Mouse (Mus musculus) frontal cortex, postnatal 36 days (tissue): ENCODE measurements around the gene Herc3.
"Not testable (repeated sequence)": the region's sequence is repeated elsewhere in the genome, so short reads cannot be mapped to it uniquely, and the experiment has no call there.

ENCODE experiments used
- DNase-seq, 2 experiments: peaks; one replicate each; pipeline ENCODE4 v3.0.0; 2022; ENCODE audit warnings: low spot score in 2 of 2

The Herc3 gene

DNA sequence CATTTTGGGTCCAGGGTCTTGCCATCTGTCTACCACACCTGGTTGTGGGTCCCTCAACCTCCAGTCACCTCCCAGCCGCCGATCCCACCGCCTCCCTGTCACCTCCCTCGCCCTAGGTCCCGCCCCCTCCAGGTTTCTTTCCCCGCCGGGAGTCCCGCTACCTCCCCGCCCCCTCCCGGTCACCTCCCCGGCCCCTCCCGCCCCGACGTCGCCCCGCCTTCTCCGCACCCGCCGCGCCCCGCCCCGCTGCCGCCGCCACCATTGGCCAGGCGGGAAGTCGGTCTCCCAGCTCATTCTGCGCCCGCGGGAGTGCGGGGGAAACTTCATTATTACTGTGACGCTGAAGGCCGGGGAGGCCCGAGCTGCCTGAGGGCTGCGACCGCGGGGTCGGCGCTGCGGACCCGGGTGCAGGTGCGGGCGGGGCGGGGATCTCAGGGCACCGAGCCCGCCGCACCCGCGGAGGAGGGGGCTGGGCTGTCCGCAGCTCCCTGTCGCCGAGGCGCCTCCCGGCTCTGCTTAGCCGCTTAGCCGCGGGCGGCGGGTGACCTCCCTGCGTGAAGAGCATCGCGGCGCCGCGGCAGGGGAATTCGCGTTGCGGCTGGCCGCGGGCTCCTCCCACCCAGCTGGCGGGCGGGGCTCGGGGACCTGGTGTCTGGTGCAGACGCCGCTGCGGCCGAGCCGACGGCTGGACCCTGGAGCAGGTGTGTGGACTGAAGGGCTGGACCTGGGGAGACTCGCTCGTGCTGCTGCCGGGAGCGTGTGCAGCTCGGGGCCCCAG, at the start of gene Herc3:
Gene Herc3 (plus strand): TSS at position 234 of the 778 bp plus-strand sequence.
- DNase-seq, result peak; percentile 79 to 82

DNA sequence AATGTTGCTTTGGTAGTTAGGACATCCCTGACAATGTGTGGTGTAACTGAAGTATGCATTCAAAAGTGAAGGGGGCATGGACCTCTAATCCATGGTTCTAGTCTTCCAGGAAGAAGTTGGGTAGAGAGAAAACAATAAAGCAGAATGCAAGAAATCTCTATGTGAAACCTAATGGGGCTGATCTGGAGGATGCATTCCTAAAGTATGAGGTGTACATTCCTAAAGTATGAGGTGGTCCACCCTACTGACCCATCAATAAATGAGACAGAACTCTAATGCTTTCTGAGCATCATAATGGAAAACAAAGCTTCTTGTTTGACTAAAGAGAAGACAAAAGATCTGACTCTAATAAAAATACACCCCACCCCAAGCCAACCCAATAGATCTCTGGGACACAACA, 29.9 kb upstream of the Herc3 start:
- DNase-seq, result no peak

DNA sequence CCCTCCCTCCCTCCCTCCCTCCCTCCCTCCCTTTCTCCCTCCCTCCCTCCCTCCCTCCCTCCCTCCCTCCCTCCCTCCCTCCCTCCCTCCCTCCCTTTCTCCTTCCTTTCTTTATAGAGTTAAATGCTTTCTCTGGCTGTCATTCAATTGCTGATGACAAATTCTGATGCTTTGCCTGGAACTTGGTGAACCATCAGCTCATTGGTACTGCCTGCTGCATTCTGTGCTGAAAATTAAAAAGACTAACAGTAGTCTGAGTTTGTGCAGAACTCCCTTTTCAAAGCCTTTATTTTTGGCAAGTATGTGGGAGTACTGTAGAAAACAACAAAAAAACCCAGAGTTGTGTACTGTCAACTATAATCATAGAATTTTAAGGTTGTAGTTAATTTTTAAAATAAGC, 16.9 kb upstream of the Herc3 start:
- DNase-seq, result no peak

DNA sequence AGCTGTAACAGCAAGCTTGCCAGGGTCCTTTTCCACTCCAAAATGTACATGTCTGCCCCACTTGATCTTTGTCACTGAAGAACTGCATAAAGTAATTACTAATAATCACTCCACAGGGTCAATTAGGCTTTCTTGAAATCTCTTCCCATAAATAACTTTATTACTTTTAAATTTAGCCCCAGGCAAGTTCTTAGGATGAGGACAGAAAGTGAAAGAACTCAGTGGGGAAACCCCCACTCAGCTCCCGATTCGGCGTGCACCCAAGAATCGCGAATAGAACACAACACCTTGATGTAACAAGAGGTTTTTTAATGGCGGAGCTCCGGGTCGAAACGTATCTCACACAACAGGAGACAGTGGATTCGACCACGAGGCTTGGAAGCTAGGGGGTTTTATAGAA, 14.2 kb upstream of the Herc3 start:
- DNase-seq, result not testable (repeated sequence)

DNA sequence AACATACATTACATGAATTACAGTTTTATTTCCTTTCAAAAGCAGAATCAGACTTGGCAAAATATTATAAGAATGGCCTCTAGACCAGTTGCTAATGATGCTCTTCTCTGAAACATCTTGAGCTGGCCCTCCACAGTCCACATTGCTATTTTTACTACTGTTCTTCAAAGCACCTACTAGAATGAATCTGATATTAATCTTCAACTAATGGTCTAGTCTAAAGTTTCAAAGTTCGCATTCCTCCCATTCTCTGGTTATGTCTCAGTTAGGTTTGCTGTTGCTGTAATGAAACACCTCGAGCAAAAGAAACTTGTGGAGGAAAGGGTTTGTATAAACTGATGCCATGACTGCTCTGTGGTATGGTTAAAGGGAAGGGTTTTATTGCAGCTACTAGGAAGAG, 5.6 kb upstream of the Herc3 start:
- DNase-seq, result no peak

DNA sequence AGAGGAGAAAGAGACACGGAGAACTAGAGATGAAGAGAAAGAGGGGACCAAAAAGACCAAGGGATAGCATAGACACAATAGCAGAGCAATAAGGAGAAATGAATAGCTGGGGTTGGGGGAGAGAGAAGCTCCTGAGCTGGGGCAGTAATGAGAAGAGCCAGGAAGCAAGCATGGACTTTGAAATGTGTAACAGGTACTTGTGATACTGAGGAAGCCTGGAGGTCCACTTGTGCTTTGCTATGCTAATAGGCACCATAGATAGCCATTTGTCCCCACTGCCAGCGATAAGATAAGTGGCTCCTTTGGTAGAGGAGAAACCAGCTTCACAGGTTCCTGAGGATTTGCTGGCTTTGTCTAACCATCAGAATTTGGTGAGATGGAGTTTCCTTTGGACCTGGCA, 5.2 kb upstream of the Herc3 start:
- no peak for DNase-seq

DNA sequence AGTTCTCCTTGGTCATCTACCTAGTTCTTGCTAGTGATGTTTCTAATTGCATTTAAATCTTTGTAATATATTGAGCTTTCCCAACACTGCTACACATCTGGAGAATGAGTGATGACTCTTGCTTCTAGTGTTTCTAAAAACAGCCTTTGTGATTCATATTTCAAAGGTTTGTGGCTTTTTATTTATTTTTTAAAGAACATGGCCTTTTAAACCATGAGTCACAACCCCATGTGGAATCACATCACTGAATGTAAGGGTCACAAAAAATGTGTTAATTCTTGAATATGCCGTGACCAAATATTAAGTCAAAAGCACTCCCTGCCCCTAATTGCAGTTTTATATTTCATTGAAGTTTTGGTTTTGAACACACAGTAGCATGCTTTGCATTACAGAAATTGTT, 2.7 kb upstream of the Herc3 start:
- DNase-seq, result no peak

DNA sequence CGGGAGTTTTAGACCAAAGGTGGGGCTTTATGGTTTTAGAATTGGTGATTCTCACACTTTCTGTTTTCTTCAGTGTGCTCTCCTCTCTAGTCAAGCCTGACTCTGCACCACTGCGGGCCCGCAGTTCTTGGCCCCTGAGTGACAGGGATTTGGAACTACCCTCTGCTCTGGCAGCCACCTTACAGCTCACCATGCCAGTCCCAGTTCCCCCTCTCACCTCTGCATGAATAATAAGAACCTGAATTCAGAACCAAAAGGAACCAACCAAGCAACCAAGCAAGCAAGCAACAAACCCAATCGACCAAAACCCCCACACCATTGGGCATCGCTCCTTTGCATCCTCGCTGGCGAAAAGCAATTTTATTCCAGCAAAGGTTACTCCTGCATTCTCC, 429 bp upstream of the Herc3 start:
- no peak for DNase-seq

DNA sequence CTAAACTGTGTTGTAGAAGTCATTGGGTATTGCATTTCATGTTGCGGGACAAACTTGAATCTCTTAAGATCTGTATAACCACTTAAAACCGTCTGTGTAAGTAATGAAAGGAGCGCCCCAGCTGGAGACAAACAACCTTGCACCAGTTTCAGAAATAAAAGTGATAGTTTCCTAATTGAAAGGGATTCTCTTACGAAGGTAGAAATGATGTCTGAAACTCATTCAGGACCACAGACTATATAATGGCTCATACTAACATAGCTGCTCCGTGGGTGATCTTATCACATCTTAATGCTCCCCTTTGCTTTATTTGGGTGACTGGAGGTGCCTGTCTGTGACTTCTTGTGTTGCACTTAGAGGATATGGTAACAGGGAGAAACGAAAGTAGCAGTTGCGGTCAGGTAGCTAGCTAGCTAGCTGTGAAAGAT, 1.3 kb downstream of the Herc3 start:
- DNase-seq, result peak in 1 of 2 experiments; percentile 59

DNA sequence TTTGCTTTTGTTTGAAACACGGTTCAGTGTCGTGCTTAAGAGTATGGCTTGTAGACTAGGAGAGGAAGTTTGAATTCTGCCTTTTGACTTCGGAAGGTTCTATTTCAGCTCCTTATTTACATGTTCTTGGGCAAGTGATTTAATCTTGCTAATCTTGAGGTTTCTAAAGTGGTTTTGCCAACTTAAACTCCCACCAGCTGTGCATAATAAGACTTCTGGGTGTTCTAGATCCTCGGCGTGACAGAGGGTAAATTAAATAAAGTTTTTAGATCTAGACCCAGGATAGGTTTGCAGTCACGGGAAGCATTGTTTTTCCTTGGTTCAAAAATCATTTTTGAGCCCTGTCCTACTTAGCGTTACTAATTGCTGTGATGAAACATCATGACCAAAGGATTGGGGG, 3.2 kb downstream of the Herc3 start:
- peak in 1 of 2 experiments; percentile 58 for DNase-seq

DNA sequence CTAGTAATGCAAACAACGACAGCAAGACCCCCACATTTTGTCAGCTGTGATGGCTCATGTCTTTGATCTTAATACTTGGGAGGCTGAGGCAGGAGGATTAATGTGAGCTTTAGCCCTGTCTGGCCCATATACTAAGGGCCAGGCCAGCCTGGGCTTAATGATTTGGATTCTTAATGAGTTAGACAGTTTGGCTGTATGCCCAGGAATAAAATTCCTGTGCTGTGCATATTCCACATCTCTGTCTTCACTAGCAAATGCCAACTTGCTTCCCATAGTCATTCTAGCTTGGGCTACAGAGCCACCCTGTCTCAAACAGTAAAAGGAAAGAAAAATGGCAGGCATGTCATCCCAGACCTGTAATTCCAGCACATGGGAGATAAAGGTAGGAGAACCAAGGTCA, 4.3 kb downstream of the Herc3 start:
- no peak for DNase-seq

DNA sequence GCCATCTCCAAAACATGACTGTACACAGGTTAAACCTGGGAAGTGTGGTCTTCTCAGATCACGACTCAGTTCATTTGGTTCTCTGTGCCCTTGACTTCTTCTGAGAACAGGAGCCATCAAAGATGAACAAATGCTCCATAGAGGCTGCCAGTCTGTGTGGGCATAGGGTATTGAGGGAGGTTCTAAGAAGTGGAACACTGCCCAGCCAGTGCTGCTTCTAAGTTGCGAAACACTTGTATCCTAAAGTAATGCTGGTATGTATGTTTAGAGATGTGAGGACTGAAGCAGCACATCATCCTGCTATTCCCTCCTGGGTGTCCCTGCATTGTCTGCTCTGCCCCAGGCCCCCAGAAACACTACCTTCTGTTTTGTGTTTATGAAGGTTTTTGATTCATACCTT, 5.2 kb downstream of the Herc3 start:
- no peak for DNase-seq

DNA sequence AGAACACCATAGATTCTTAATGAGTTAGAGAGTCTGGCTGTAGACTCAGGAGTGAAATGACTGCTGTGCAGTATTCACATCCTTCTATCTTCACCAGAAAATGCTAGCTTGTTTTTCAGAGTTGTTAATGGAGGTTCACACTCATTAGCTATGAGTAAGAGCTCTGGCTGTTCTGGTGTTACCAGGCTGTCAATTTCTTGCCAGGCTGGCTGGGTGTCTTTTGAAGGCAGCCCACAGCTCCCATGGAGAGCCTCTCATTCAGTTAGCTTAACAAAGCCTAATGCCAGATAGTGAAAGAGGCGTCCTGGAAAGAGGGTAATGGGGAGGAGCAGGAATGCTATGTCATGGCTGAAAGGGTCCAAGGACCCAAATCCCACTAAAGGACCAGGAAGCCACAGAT, 6.7 kb downstream of the Herc3 start:
- no peak for DNase-seq

DNA sequence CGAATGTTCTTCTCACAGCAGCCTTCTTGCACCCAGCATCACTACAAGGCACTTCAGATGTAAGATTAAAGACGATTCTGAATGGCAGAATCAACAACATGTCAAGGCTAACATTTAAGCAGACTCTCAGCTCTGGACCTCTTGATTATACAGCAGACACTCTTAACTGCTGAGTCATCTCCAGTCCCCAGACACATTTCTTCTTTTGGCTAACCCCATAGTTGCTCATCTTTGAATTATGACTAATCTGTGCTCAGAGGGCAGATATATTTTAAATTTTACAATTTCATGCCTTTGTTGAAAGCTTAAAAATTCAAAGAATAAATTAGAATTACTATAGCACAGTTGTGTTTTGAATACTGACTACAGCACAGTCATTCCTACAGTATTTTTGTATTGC, 9.9 kb downstream of the Herc3 start:
- DNase-seq, result no peak

DNA sequence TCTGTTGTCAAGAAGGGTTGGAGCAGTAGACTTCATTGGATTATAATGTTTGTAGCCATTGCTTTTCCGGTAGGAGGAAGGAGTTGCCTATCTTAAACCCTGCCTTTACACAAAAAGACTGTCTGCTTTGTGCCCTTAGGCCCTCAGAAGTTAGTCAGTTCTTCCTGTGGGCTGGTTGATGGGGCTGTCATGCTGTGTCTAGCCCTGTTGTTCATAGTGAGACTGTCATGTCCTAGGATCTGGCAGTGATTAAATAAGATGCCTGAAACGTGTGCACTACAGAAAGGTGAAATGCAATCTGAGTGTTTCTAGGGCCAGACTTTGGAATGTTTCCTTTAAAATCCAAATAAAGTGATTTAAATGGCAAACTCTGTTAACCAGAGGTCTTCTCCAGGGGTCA, 10.9 kb downstream of the Herc3 start:
- DNase-seq, result no peak

DNA sequence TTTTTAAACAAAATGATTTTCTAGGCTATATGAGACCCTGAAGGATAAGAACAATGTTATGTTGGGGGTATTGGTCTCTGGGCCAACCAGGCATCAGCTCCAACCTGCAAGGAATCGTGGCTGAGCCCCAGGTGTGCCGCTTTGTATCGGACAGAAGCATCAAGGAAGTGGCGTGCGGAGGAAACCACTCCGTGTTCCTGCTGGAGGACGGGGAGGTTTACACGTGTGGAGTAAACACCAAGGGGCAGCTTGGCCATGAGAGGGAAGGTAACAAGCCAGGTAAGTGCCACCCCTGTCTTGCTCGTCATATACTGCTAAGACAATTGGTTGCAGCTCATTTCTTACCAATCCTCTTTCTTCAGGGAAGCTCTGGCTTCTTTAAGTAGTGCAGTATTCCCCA, 12.3 kb downstream of the Herc3 start:
- DNase-seq, result no peak

DNA sequence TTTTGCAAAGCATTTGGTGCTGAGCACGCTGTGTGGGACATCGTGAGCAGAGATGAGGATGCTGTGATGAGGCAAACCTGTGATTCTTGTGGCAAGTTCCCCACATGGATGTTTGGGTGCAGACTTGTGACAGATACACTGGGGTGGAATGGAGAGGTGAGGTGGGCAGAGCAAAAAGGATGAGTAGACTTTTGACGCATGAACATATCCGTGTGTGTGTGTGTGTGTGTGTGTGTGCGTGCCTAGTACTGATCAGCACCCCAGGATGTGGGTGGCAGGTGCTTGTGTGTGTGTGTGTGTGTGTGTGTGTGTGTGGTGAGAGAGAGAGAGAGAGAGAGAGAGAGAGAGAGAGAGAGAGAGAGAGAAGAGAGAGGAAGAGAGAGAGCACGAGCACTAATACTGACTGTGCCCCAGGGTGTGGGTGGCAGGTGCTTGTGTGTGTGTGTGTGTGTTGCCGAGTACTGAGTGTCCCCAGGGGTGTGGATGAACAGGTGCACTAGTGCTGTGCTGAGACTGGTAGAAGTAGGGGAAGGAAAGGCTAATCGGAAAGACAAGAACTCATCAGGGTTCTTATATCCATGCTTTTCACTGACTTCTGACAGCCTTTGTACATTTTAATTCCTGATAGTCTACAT, 13.0 kb downstream of the Herc3 start:
- DNase-seq, result peak in 1 of 2 experiments; percentile 63

DNA sequence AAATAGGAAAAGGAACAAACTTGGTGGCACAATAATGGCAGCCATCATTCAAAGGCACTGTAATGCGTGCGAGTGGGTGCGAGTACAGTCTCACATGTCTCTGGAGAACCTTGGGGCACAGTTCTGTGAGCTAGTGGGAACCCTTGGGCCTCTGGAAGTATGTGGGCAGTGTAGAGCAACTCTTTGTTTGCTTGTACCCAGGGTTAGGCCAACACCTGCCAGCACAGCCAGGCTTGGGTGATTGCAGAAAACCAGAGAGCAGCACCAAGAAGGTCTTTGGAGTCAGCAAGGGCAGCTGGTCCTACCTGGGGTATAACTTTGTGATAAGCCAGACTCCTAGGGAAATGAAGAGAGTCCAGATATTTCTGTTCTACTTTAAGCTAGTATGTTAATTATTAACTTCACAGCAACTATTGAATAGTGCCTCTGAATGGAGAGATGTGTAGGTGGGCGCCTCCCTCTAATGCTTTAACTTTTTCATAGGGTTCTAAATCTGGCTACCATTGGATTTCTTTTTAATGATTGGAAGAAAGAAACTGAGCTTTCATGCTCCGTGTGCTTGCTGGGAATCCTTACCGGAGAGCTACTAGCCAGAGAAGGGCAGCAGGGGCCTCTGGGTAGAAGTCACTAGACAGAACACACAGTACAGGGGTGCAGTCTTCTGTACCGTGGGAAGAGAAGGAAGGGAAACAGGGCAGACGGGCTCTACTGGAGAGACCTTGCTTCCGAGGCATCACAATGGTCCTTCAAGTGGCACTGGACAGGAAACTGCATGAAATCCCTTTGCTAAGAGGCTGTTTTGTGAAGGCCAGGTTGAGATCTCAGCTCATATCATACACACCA, 15.8 kb downstream of the Herc3 start:
- DNase-seq, result no peak

DNA sequence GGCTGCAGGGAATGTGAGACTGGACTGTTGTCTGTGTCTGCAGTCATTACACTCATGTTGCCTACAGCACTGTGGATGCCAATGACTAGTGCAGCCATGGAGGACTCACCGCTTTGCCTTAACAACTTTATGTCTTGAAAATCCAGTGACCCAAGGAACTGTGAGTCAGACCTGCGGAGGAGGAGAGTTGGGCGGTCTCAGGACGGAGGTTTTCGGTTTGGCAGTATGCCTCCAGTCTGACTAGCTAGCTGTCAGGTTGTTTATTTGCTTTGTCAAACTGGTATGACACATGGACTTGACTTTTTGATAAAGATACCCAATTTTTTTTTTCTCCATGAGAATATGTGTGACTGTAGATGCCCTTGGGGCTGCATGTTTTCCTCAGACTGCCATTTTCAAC, 16.6 kb downstream of the Herc3 start:
- no peak for DNase-seq

DNA sequence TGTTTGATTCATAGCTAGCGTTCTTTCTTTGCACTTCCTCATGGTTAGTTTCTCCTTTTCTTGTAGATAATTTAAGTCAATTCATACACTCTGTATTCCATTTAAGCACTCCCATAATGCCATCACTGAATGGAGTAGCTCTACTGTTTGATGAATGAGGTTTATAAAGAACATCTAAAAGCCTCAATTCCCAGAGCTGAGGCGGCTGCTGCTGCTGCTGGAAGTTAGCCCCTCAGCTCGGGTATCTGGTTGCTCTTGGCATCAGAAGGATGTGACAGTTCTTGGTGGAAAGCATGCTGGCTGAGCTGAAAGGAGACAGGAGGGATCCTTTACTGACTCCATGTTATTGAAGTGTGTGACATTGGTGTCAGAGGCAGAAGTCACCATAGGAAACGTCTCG, 18.1 kb downstream of the Herc3 start:
- no peak for DNase-seq

DNA sequence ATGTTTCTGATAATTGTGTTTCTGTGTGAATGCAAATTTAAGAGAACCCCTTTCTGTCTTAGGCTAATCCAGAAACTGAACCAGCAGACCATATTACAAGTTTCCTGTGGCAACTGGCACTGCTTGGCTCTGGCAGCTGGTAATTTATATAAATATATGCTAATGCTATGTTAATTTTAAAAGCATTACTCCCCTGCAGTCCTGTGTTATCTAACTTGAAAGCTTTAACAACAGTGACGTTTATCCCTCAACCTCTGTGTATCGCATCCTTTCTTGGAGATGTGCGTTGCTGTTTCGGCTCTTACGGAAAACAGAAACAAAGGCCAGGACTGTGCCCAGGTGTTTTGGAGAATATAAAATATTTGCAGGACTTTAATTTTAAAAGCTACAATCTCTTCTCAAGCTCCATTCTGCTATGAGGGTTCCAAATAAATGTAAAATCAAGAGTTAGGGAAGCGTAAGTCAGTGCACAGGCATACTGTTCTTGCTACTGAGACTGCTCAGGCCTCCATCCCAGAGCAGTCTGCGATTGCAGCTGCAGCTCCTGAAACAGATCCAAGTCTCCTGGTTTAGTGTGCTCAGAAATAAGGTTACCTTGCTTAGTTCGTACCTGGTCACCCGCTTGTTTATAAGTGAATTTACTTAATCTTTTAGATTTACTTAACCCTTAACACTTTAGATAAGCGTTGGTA, 24.6 kb downstream of the Herc3 start:
- no peak for DNase-seq

DNA sequence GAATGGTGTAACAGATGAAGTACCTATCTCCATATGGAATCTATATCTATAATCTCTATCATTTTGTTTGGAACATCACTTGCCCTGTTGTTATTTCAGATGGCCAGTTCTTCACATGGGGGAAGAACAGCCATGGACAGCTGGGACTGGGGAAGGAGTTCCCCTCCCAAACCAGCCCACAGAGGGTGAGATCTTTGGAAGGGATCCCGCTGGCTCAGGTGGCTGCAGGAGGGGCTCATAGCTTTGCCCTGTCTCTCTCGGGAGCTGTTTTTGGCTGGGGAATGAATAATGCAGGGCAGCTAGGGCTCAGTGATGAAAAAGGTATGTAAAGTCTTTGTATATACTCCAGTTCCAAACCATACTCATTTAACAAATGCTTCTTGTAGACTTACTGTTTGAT, 25.2 kb downstream of the Herc3 start:
- no peak for DNase-seq
